9 mouse cellular contexts compared by ENCODE assay signal in the genomic region with DNA sequence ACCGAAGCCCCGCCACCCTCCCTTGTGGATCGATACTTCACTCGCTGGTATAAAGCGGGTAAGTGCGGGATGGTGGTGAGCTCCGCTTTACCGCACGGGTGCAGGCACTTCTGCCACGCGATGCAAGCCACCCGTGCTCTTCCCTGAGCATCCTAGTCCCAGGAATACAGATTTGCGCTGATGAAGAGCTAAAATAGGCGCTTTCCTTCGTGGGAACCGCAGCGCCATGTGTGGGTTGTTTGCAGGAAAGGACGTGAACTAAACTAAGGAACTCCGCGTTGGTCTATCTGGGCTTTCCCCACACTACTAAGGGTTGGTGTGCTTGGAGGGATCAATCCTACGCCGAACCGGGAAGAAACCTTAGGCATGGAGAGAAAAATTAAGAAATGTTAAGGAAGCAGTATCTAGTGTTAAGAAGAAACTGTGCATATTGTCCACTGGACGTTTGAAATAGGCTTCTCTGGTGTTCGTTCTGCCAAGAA. TPM values are rescaled to one million over a fixed set of nuclear protein-coding genes. Genes with fewer than 3 reads are reported as not detected.
DNase-seq lines count a peak whose midpoint lies in the region; ATAC-seq and TF ChIP-seq lines count a peak whose summit lies in the region.
"Had no signal": no experiment of that assay in that cellular context is flagged by ENCODE, and none has a peak within 500 bp of the region (broad histone marks: within the 10 kb centered on the region; RNA-seq: fewer than 3 reads in every experiment).

No protein-coding gene starts in this region.

- 0 out of 2 replicates have a peak overlapping the region, but pooled peaks have one; percentile 73 for H3K27ac ChIP-seq in lung, embryonic 15.5 days
- H3K27ac ChIP-seq in forebrain, embryonic 10.5 days, result peak overlapping the region; percentile 95
- H3K27ac ChIP-seq in liver, adult 2 months (replicated peaks; ENCODE audit: insufficient read depth, low read depth, low read length), result no peak overlapping the region
- H3K27ac ChIP-seq in stomach, embryonic 15.5 days, result peak overlapping the region; percentile 75

- H3K4me2 ChIP-seq in lung, embryonic 15.5 days, result peak overlapping the region; percentile 93
- peak overlapping the region; percentile 89 for H3K4me2 ChIP-seq in stomach, embryonic 15.5 days

- no peak for ATAC-seq in lung, embryonic 15.5 days (ENCODE audit: borderline replicate concordance, extremely low read depth, low FRiP score, low TSS enrichment)
- ATAC-seq in stomach, embryonic 15.5 days (ENCODE audit: insufficient read depth, low FRiP score, low read depth), result no peak; the same call in 1 of the 2 replicates

- H3K9me3 ChIP-seq in lung, embryonic 15.5 days, result no peaks in the 10 kb centered on the region
- no peaks in the 10 kb centered on the region for H3K9me3 ChIP-seq in forebrain, embryonic 10.5 days
- no peaks in the 10 kb centered on the region for H3K9me3 ChIP-seq in stomach, embryonic 15.5 days

- peaks cover 37% of the 10 kb centered on the region for H3K36me3 ChIP-seq in lung, embryonic 15.5 days
- peaks cover 69% of the 10 kb centered on the region for H3K36me3 ChIP-seq in forebrain, embryonic 10.5 days (replicated peaks)
- H3K36me3 ChIP-seq in liver, adult 2 months (ENCODE audit: control insufficient read depth, insufficient read depth, low read length), result peaks cover 9% of the 10 kb centered on the region
- peaks cover 25% of the 10 kb centered on the region for H3K36me3 ChIP-seq in stomach, embryonic 15.5 days

- 0 out of 2 replicates have a peak, but pooled peaks have one; percentile 3 for TF ChIP-seq POLR2A in liver, adult 2 months (IDR thresholded peaks at IDR 0.05; ENCODE audit: extremely low read depth, insufficient read depth, low read length)

- H3K4me3 ChIP-seq in lung, embryonic 15.5 days, result peak overlapping the region; percentile 91
- H3K4me3 ChIP-seq in forebrain, embryonic 10.5 days, result peak overlapping the region; percentile 97
- peak overlapping the region; percentile 91 for H3K4me3 ChIP-seq in liver, adult 2 months (ENCODE audit: insufficient read depth, low read depth, low read length)
- H3K4me3 ChIP-seq in stomach, embryonic 15.5 days (replicated peaks), result peak overlapping the region; percentile 76

- TF ChIP-seq CTCF in liver, adult 2 months (IDR thresholded peaks at IDR 0.05; ENCODE audit: low read depth, low read length), result no peak

- no peak for DNase-seq in lung, postnatal 25 days (ENCODE audit: low spot score)
- no peak for DNase-seq in forebrain, embryonic 10.5 days (ENCODE audit: extremely low spot score, low spot score)
- no peak for DNase-seq in liver, adult 2 months (ENCODE audit: extremely low read depth, low read depth, low spot score)
- no peak for DNase-seq in left cerebral cortex, adult 11 months (ENCODE audit: low spot score)
- no peak for DNase-seq in left cerebral cortex, adult 9 months (ENCODE audit: low spot score in 2 of 2)
- DNase-seq in cerebellum, postnatal 25 days, result no peak

- H3K9ac ChIP-seq in lung, embryonic 15.5 days, result peak overlapping the region; percentile 87
- H3K9ac ChIP-seq in liver, adult 2 months (ENCODE audit: low read depth, low read length), result peak overlapping the region; percentile 25
- H3K9ac ChIP-seq in stomach, embryonic 15.5 days, result peak overlapping the region; percentile 62; the same call in 1 of the 2 replicates

- no peaks in the 10 kb centered on the region for H3K27me3 ChIP-seq in lung, embryonic 15.5 days
- no peaks in the 10 kb centered on the region for H3K27me3 ChIP-seq in forebrain, embryonic 10.5 days (ENCODE audit: poor library complexity, severe bottlenecking)
- H3K27me3 ChIP-seq in liver, adult 2 months (ENCODE audit: control insufficient read depth, insufficient read depth, low read length), result no peaks in the 10 kb centered on the region
- no peaks in the 10 kb centered on the region for H3K27me3 ChIP-seq in stomach, embryonic 15.5 days (replicated peaks)

- peaks cover 5% of the 10 kb centered on the region; the same call in 1 of the 2 replicates for H3K79me2 ChIP-seq in liver, adult 2 months (ENCODE audit: control insufficient read depth, insufficient read depth, low read length)

- 2% methylated on average over 25 of the region's 25 CpGs for WGBS in lung, embryonic 15.5 days
- WGBS in forebrain, embryonic 10.5 days, result 2% methylated on average over 25 of the region's 25 CpGs
- WGBS in liver, adult 2 months, result 3% methylated on average over 25 of the region's 25 CpGs
- WGBS in stomach, embryonic 15.5 days, result 2% methylated on average over 25 of the region's 25 CpGs

- peaks cover 21% of the 10 kb centered on the region for H3K4me1 ChIP-seq in lung, embryonic 15.5 days
- peaks cover 26% of the 10 kb centered on the region for H3K4me1 ChIP-seq in forebrain, embryonic 10.5 days
- no peaks in the 10 kb centered on the region for H3K4me1 ChIP-seq in liver, adult 2 months (ENCODE audit: control insufficient read depth, insufficient read depth, low read length)
- 0 out of 2 replicates have a peak, but pooled peaks cover 11% of the 10 kb centered on the region for H3K4me1 ChIP-seq in stomach, embryonic 15.5 days

RNA-seq across cellular contexts. Expression of a gene that starts 0.6 kb away (rescaled TPM):
- polyA plus RNA-seq in lung, embryonic 15.5 days (2015; fragmentation: Nextera tagmentation; extraction: Ambion mirVana), result 15.0 and 15.6 TPM in 2 replicates
- 25.9 and 27.7 TPM in 2 replicates for polyA plus RNA-seq in forebrain, embryonic 10.5 days (2016; fragmentation: Nextera tagmentation; extraction: Ambion mirVana)
- total RNA-seq in liver, adult 2 months (2014; rRNA removed), result 0.81 and 0.92 TPM in 2 replicates
- 0.95 and 1.1 TPM in 2 replicates for polyA plus RNA-seq in liver, adult 2 months (2012; rRNA removed)
- 13.5 and 14.6 TPM in 2 replicates for polyA plus RNA-seq in stomach, embryonic 15.5 days (2015; fragmentation: Nextera tagmentation; extraction: Ambion mirVana)

RNA-seq across cellular contexts. Expression of a gene that starts 0.6 kb away (rescaled TPM):
- 34.9 and 39.2 TPM in 2 replicates for polyA plus RNA-seq in lung, embryonic 15.5 days (2015; fragmentation: Nextera tagmentation; extraction: Ambion mirVana)
- 94.5 and 96.6 TPM in 2 replicates for polyA plus RNA-seq in forebrain, embryonic 10.5 days (2016; fragmentation: Nextera tagmentation; extraction: Ambion mirVana)
- total RNA-seq in liver, adult 2 months (2014; rRNA removed), result 8.1 and 9.4 TPM in 2 replicates
- polyA plus RNA-seq in liver, adult 2 months (2012; rRNA removed), result 3.8 and 6.4 TPM in 2 replicates
- 35.8 TPM in 2 replicates for polyA plus RNA-seq in stomach, embryonic 15.5 days (2015; fragmentation: Nextera tagmentation; extraction: Ambion mirVana)

RNA-seq across cellular contexts. Expression of a gene that starts 59.5 kb away (rescaled TPM):
- not detected in 2 replicates for polyA plus RNA-seq in lung, embryonic 15.5 days (2015; fragmentation: Nextera tagmentation; extraction: Ambion mirVana)
- not detected in 2 replicates for polyA plus RNA-seq in forebrain, embryonic 10.5 days (2016; fragmentation: Nextera tagmentation; extraction: Ambion mirVana)
- not detected in 2 replicates for total RNA-seq in liver, adult 2 months (2014; rRNA removed)
- not detected in 2 replicates for polyA plus RNA-seq in liver, adult 2 months (2012; rRNA removed)
- not detected in 2 replicates for polyA plus RNA-seq in stomach, embryonic 15.5 days (2015; fragmentation: Nextera tagmentation; extraction: Ambion mirVana)
- polyA plus RNA-seq: brain, embryonic 14.5 days had no signal

Comparison
In these comparisons a context has a peak if more than half of its experiments do, and no peak if none do; other contexts are left out.
1. H3K9ac ChIP-seq: peak in every context shown above with its lines; median percentile 87 in lung, embryonic 15.5 days; 62 in stomach, embryonic 15.5 days; 25 in liver, adult 2 months.